Mouse (Mus musculus): ENCODE measurements around the gene Nt5c1a. TPM values are rescaled to one million over a fixed set of nuclear protein-coding genes. Genes with fewer than 3 reads are reported as not detected.
"Not testable (repeated sequence)": the region's sequence is repeated elsewhere in the genome, so short reads cannot be mapped to it uniquely, and the experiment has no call there.

Gene Nt5c1a
- not detected in 2 replicates for total RNA-seq (2014; fragmentation: Nextera tagmentation)
- total RNA-seq (2017), result not detected in 2 replicates

GRCm38 (mm10) chr4:123201186-123202093, at the start of gene Nt5c1a:
Gene Nt5c1a (plus strand): TSS chr4:123201504.
- ATAC-seq (replicated peaks; ENCODE audit: low FRiP score, low TSS enrichment, poor library complexity, severe bottlenecking), result peak; percentile 16; the same call in 1 of the 2 replicates

GRCm38 (mm10) chr4:123152003-123152402, 49.3 kb upstream of the Nt5c1a start:
- ATAC-seq (replicated peaks; ENCODE audit: low FRiP score, low TSS enrichment, poor library complexity, severe bottlenecking), result no peak

- ATAC-seq (replicated peaks; ENCODE audit: low FRiP score, low TSS enrichment, poor library complexity, severe bottlenecking), result no peak
These were observed 48.3 kb upstream of the Nt5c1a start for GRCm38 (mm10) chr4:123152976-123153375.

- ATAC-seq (replicated peaks; ENCODE audit: low FRiP score, low TSS enrichment, poor library complexity, severe bottlenecking), result peak; percentile 75
These were observed 46.3 kb upstream of the Nt5c1a start for GRCm38 (mm10) chr4:123155004-123155403.

- no peak for ATAC-seq (replicated peaks; ENCODE audit: low FRiP score, low TSS enrichment, poor library complexity, severe bottlenecking)
These were observed 45.9 kb upstream of the Nt5c1a start for GRCm38 (mm10) chr4:123155427-123155826.

GRCm38 (mm10) chr4:123155840-123156239, 45.5 kb upstream of the Nt5c1a start:
- no peak for ATAC-seq (replicated peaks; ENCODE audit: low FRiP score, low TSS enrichment, poor library complexity, severe bottlenecking)

- ATAC-seq (replicated peaks; ENCODE audit: low FRiP score, low TSS enrichment, poor library complexity, severe bottlenecking), result no peak; the same call in 1 of the 2 replicates
These were observed 40.7 kb upstream of the Nt5c1a start for GRCm38 (mm10) chr4:123160571-123160970.

- not testable (repeated sequence) for ATAC-seq (replicated peaks; ENCODE audit: low FRiP score, low TSS enrichment, poor library complexity, severe bottlenecking)
These were observed 40.1 kb upstream of the Nt5c1a start for GRCm38 (mm10) chr4:123161251-123161650.

- peak; percentile 86 for ATAC-seq (replicated peaks; ENCODE audit: low FRiP score, low TSS enrichment, poor library complexity, severe bottlenecking)
These were observed 38.9 kb upstream of the Nt5c1a start for GRCm38 (mm10) chr4:123162305-123162917.

GRCm38 (mm10) chr4:123164157-123164556, 37.1 kb upstream of the Nt5c1a start:
- ATAC-seq (replicated peaks; ENCODE audit: low FRiP score, low TSS enrichment, poor library complexity, severe bottlenecking), result no peak

- ATAC-seq (replicated peaks; ENCODE audit: low FRiP score, low TSS enrichment, poor library complexity, severe bottlenecking), result peak; percentile 37; the same call in 1 of the 2 replicates
These were observed 29.5 kb upstream of the Nt5c1a start for GRCm38 (mm10) chr4:123171811-123172210.

- no peak for ATAC-seq (replicated peaks; ENCODE audit: low FRiP score, low TSS enrichment, poor library complexity, severe bottlenecking)
These were observed 18.7 kb upstream of the Nt5c1a start, which contains the start of gene Hpcal4 for GRCm38 (mm10) chr4:123182328-123183238. Gene Hpcal4 (plus strand): TSS chr4:123183227.

GRCm38 (mm10) chr4:123183239-123184056, 17.9 kb upstream of the Nt5c1a start:
- ATAC-seq (replicated peaks; ENCODE audit: low FRiP score, low TSS enrichment, poor library complexity, severe bottlenecking), result peak; percentile 97

GRCm38 (mm10) chr4:123184816-123185215, 16.5 kb upstream of the Nt5c1a start:
- ATAC-seq (replicated peaks; ENCODE audit: low FRiP score, low TSS enrichment, poor library complexity, severe bottlenecking), result no peak

- ATAC-seq (replicated peaks; ENCODE audit: low FRiP score, low TSS enrichment, poor library complexity, severe bottlenecking), result no peak
These were observed 9.0 kb upstream of the Nt5c1a start for GRCm38 (mm10) chr4:123192336-123192735.

GRCm38 (mm10) chr4:123193791-123194190, 7.5 kb upstream of the Nt5c1a start:
- no peak for ATAC-seq (replicated peaks; ENCODE audit: low FRiP score, low TSS enrichment, poor library complexity, severe bottlenecking)

GRCm38 (mm10) chr4:123196695-123197094, 4.6 kb upstream of the Nt5c1a start:
- ATAC-seq (replicated peaks; ENCODE audit: low FRiP score, low TSS enrichment, poor library complexity, severe bottlenecking), result no peak

GRCm38 (mm10) chr4:123200771-123201185, 526 bp upstream of the Nt5c1a start:
- peak; percentile 83 for ATAC-seq (replicated peaks; ENCODE audit: low FRiP score, low TSS enrichment, poor library complexity, severe bottlenecking)

GRCm38 (mm10) chr4:123202094-123202420, 753 bp downstream of the Nt5c1a start:
- ATAC-seq (replicated peaks; ENCODE audit: low FRiP score, low TSS enrichment, poor library complexity, severe bottlenecking), result no peak
